Mouse (Mus musculus) heart, postnatal 14 days (tissue): ENCODE measurements around the gene Nufip2. TPM values are rescaled to one million over a fixed set of nuclear protein-coding genes. Genes with fewer than 3 reads are reported as not detected.

ENCODE experiments used
- DNase-seq, 2 experiments: peaks; one replicate each; pipeline ENCODE4 v3.0.0; 2021 to 2022
- intact Hi-C: fragments of 180-260 bp; cut with DNase I; formaldehyde crosslinking; loops from one replicate; pipeline ENCODE4 v1.15.1; 2025
- total RNA-seq, 2 experiments: library from RNA; stranded (reverse); gene quantifications; 2 replicates each; pipeline ENCODE4 v1.2.3; 2021

Gene Nufip2
- total RNA-seq, 2 experiments from 2014 or later: 58.9 to 61.9 TPM

DNA sequence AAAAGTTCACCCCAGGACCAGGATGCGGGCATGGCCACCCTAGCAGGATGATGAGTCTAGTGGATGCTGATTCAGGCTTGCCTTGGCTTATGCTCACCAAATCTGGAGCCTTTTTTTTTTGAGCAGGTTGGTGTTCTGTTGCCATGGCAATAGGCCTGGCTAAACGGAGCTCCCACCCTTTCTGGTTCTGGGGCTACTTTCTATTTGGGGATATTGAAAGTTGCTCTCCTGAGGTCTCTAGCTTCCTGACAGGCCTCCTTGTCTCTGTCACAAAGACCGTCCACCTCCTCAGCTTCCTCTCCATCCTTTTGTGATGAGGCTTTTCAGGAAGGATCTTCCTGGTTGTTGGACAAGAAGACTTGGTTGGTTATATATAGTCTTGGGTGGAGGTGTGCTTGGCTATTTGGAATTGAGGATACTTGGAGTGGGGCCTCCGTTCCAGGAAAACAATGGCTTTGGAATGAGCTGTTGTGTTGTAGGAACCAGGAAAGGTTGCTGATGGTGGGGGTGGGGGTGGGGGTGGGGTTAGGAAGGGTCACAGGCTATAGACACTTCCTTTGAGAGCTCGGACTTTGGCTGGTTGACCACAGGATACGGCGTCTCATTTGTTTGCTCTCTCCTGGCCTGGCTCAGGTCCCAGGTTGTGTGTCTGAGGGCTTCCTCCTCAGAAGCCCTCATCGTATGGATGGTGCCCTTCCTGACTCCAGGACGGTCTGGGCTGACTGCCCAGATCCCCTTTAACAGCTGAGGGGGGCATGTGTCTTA, 78.9 kb downstream of the Nufip2 start:
- intact Hi-C loops: no loop called here
- peak; percentile 49 to 54 for DNase-seq

DNA sequence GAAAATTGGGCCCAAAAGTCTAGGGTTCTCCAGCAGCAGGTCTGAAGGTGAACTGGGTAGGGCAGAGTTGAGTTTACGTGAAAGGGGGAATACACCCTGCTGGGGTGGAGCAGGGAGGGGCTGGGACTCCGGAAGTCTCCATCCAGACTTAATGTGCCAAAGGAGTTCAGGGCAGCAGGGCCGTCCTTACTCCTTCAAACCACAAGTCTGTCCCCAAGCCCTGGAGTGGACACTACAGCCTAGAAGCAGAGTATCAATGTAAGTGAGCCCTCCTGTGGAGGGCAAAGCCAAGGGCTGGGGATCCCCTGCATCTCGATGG, 79.5 kb downstream of the Nufip2 start:
- DNase-seq: no peak
- intact Hi-C loops: no loop called here

DNA sequence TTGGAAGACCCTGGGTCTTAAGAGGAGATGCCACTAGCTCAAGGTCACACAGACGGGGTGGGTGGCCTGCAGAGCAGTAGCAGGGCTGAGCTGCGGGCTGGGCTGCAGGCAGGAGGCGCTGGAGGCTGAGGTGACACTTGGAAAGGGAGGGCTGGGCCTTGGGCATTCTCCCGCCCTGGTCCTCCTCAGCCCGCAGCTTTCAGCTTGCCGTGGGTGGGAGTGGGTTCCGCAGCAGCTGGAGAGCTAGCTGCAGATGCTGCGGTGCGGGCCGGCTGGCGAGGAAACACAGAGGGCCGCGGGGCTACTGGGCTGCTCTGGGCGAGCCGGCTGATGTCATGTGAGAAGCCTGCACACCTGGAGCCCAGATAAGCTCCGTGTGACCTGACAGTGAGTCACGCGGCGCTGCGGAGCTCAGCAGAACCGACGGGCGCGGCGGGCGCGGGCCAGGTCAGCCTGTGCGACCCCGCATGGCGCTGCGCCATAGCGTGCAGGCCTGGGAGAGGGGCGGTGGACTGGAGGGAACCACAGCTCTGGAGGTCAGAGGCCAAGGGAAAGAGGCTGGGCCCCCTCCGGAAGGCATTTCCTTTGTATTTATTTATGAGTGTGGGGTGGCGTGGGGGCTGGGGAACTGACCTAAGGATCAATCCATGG, 80.5 kb downstream of the Nufip2 start:
- DNase-seq: peak; percentile 69
- intact Hi-C loops: no loop called here

DNA sequence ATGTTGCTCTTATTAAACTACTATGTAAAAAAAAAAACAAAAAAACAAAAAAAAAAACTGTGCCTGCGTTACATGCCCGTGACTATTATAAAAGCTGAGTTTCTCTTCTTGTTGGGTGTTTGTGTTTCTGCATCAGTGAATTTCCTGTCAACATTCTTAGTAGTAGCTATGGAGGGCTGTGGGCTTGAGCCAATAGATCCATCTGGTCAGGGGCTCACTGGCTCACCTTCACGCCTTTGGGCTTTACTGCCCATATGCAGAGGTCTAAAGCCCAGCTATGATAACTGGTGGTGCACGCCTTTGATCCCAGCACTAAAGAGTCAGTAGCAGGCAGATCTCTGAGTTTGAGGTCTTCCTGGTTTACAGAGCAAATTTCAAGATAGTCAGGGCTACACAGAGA, 83.5 kb downstream of the Nufip2 start:
- intact Hi-C loops: no loop called here

DNA sequence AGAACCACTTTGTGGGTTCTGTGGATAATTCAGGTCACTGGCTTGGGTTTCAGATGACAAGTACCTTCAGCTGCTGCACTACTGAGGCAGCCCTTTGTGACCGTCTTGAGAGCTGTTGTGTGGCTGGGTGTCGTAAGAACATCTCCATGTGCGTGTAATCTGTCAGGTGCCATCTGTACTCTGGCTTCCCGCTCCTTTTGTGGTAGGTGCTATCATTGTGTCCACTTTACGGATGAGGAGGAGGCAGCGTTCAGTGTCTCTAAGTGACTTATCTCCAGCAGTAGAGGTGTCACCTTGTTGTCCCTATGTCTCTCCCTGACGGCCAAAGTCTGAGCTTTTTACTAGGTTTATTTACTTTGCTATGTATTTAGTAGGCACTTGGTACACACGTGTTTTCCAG, 84.4 kb downstream of the Nufip2 start:
- no peak for DNase-seq
- intact Hi-C loops: no loop called here

More for the DNA sequence above, 83.5 kb downstream of the Nufip2 start:
- no peak for DNase-seq

DNA sequence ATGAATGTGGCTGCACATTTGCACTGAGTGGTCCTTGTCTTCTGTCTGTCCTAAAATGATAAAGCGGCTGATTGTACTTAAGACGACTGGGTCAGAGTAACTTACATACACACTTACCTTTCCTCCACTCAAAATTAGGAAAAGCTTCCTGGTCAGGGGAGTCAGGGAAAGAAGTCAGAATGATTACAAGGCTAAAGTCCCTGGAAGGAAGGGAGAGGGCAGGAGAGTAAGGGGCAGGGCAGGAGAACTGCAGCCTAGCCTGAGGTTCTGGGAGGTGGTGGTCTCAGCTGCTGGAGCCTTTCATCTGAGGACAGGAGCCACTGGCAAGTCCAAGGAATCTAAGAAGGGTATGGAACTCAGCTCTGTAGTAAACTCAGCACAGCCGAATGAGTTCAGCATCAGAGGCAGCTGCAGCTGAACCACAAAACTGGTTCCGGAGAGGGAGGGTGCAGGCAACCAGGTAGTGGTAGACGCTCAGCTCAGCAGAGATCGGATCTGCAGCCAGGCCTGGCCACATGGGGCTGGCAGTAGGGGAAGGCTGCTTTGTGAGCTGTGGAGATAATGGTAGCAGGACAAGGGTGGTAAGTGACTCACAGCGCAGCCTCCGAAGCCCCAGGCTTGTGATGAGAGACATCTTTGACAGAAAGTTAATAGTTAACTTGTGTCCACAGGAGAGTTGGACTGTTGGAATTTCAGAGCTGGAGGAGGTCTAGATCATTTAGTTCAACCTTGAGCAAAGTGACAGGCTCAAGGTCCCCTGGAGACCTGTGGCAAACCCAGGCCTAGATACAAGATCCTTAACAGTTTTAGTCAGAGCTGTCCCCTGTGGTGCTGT, 86.1 kb downstream of the Nufip2 start:
- DNase-seq: no peak
- intact Hi-C loops: no loop called here

DNA sequence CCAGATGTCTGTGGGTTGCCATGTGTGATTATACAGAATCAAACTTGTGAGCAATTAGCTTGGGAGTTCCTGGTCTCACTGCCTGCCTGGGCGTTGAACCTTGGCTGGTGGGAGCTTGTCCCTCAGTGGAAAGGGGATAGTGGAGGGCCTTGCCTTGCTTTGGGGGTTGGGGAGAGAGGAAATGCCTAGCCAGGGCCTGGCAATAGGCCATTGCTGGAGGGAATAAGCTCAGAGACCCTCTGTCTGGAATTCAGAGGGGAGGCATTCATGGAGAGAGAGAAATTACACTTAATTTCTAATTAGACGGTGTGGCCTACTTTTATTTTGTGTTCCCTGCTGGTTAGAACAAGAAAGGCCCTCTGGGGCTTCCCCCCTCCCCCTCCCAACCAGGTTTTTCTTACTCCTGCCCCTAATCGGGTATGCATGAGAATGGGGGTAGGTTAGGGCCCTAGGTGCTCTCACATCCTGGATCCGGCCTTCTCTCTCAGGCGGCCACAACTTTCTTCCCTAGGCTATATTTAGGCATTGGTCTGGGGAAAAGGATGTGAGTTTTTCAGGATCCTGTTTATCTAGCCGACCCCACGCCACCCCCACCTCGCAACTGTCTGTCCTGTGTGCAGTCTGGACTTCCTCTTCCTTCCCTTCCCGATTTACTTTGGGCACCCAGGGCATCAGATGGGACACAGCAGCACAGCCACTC, 89.9 kb downstream of the Nufip2 start:
- DNase-seq: no peak
- intact Hi-C loops: no loop called here

DNA sequence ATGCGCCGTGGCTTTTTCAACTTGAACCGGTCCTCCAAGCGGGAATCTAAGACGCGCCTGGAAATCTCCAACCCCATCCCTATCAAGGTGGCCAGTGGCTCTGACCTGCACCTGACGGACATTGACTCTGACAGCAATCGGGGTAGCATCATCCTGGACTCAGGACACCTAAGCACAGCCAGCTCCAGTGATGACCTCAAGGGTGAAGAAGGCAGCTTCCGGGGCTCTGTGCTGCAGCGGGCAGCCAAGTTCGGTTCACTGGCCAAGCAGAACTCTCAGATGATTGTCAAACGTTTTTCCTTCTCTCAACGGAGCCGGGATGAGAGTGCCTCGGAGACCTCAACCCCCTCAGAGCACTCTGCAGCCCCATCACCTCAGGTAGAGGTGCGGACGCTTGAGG, 91.5 kb downstream of the Nufip2 start:
- intact Hi-C loops: no loop called here
- no peak for DNase-seq

DNA sequence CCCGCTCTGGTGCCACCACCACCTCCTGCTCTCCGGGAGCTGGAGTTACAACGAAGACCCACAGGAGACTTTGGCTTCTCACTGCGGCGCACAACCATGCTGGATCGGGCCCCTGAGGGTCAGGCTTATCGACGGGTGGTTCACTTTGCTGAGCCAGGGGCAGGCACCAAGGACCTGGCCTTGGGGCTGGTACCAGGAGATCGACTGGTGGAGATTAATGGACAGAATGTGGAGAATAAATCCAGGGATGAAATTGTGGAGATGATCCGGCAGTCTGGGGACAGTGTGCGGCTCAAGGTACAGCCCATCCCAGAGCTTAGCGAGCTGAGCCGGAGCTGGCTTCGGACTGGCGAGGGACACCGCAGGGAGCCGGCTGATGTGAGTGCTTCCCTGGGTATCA, 92.0 kb downstream of the Nufip2 start:
- no peak for DNase-seq
- intact Hi-C loops: no loop called here

DNA sequence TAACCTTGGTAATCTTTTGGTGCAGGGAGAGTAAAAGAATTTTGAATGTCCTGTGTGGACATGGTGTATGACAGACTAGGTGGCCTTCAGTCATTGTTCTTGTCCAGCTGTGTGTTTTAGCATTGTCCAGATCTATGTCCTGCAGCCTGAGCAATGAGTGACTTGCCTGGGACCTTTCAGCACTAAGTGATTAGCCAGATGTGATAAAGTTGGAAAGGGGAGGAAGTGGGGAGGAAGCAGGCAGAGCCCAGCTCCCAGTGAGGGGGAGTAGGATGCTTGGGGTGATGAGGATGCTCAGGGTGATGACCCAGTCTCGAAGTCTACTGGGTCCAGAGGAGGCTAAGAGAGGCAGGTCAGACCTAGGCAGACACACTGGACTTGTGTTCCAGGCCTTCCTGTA, 93.3 kb downstream of the Nufip2 start:
- DNase-seq: peak in 1 of 2 experiments; percentile 32
- intact Hi-C loops: no loop called here

DNA sequence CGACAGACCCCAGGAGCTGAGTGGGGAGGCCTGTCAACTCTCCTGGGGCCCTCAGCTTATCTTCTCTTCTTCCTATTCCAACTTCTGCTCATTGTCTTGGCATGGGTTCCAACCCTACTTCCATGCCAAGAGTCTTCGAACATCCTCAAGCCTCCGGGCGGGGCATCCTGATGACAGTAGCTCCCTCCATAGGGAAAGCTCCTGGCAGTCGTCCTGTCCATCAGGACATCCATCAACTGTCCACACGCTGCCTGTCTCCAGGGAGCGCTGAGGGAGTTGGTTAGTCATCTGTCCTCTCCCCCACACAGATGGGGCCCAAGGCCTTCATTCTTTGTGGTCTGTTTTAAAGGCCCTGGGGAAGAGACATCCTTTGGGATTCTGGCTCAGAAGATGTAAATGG, 95.1 kb downstream of the Nufip2 start:
- peak in 1 of 2 experiments; percentile 38 for DNase-seq
- intact Hi-C loops: no loop called here

DNA sequence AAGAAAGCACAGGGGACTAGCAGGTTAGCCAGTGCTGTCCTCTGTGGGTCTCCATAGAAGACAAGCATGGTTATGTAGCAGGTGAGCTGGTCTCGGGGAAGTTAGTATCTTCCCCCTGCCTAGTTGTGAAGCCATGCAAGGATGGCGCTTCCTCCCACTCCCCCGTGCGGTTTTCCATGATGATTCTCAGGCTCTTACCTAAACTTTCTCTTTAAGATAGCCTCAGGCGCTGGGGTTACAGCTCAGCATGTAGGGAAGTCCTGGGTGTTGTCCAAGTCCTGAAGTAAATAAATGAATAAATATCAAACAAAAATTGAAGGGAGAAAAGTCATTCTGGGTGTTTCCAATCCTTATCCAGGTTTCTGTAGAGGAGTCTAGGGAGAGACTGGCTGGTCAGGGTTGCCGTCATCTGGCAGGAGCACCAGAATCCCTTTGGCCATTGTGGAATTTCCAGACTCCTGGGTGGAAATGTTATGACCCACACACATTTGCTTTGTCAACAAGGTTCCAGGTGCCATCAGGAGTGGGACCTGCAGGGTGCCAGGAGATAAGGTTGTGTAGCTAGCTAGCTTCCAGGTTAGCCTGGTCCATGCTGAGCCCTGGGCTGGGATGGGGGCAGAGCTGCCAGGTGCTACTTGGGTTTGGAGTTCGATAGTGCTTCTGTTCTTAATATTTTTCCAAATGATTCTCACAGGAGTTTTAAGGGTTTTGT, 96.3 kb downstream of the Nufip2 start:
- intact Hi-C loops: no loop called here
- DNase-seq: no peak

DNA sequence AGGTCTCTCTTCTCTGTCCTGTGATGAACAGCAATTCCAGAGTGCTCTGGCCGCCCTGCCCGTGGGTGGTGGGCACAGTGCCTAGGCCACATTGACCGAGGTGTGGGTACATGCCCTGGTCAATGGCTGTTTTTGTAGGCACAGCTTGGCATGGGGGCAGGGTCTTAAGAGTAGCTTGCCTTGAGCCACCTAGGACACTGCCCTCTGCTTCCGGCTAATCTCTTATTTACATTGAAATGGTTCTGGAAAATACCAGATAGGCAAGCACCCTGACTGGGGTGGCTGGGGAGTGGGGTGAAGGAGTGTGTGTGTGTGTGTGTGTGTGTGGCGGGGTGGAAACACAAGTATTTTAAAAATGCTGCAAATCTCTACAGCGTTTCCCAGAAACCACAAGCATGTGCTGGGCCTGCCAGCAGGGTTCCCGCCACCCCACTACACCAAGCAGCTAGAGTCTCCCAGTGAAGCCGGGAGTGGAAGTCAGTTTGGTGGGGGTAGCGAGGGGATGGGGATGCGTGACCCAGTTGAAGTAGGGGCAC, 97.3 kb downstream of the Nufip2 start:
- no peak for DNase-seq
- intact Hi-C loops: no loop called here

DNA sequence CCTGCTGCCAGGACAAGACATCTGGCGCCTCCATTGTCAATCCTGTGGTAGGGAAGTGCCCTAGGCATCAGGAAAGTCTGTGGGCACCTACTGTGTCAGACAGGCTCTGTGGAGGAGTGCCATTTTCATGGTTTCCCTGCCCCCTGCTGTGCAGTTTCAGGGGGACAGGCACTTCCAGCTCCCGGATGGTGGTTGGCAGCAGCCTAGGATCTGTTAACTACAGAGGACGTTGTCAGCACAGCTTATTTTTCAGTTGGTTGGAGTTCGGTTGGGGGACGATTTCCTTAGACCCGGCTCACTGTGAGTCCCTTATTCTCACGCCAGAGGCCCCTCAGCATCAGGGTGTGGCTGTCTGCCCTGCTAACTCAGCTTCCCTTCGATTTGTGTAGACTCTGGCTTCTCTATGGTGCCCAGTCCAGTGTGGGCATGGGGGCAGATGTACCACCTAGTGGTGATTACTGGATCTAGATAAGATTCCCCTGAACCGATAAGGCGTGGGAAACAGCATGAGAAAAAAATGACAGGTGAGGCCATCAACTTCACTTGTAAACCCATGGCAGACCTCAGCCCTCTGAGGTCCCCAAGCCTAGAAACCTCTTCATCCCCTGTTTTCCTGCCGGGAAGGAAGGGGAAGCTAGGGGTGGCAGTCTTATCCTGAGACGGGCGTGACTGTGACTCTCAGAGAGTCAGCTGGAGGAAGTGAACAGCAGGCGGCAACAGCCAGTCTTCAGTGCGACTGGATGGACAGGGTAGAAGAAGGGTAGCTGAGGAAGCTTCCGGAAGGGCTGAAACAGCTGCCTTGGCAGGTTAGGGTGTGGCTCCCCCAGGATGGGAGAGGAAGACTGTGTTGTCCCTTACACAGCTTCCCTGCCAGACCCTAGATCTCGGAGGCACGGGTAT, 98.0 kb downstream of the Nufip2 start:
- DNase-seq: peak in 1 of 2 experiments; percentile 53
- intact Hi-C loops: no loop called here

DNA sequence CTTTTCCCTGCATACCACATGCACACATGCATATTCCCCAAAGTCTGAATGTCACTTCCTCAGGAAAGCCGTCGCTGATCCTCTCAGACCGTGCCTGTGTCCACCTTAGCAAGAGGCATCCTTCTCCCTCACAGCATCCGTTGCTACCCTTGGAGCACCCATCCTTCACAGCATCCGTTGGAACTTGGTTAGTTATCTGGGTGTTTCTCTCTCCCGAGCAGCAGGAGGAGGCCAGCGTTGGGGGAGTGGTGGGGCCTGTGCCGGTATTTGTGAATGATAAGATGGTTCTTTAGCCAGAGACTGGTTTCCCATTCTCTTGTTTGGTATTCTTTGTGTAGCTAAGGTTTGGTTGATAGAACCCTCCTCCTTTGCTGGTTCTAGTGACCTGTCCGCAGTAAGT, 98.9 kb downstream of the Nufip2 start:
- intact Hi-C loops: no loop called here
- DNase-seq: no peak

DNA sequence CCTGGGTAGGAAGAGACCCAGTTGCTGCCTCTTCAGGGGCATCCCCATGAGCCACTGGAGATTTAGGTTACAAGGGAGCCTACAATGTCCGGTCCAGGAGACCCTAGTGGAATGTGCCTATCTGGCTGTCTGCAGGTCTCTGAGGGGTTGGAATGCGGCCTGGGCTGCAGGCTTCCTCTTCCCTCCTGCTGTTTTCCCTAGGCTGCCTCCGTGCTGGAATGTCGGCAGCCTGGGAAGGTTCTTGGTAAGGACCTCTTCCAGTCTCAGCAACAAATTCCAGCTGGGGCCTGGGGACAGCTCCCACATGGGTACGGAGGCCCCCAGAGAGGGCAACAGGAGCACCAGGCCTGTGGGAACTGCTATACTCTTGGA, 99.4 kb downstream of the Nufip2 start:
- intact Hi-C loops: no loop called here
- DNase-seq: no peak

DNA sequence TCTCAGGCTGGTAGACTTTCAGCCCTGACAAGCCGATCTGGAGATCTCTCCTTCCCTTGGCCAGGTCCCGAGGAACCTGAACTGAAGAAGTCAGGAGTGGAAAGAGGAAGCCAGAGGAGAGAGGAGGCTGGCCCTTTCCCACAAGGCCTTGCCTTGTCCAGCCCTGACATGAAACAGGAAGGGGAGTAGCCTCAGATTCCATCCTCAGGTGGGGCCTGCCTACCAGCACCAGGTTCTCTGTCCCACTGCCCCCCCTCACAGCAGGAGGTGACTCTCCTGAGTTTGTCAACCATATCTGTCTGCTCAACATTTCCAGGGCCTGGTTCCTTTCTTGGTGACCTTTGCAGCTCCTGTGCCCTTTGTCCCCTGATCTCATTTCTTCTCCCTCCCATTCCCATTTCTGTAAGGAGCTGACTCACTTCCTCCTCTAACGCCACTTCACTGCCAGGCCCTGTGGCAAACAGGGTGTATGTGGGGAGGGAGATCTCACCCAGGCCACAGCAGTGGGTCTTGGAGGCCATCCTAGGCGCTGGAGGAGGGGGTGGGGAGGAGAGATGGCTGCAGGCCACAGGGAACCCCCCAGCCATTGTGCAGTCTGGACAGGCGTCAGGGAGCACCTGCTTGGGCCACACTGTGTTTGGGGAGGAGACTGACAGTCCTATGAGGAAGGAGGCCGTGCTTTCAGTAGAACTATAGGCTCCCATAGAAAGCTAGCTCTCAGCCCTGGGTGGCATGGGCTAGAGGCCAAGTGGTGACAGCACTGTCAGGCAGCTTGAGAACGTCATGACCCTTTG, 100.0 kb downstream of the Nufip2 start:
- DNase-seq: peak in 1 of 2 experiments; percentile 59
- intact Hi-C loops: no loop called here

DNA sequence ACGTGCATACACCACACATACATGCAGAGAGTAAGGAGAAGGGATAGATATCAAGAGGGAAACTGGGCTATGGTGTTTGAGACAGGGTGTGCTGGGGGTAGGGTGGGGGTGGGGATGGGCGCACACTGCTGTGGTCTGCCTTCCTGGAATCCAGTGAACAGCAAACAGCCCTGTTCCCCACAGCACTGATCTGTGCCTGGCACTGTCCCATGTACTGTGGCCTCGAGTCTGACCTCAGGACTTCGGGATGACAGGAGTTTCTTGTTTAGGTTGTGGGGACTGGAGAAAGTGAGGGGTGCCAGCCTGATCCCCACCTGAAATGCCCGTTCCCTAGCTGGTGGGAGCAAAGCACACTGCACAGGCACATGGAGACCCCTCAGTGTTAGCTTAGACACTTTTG, 101.8 kb downstream of the Nufip2 start, which contains the start of gene Gm10277:
Gene Gm10277 (minus strand): TSS at position 41 of the 400 bp plus-strand sequence.
- intact Hi-C loops: no loop called here
- DNase-seq: no peak
